Mouse (Mus musculus) hindlimb bud, embryonic 11.5 days (tissue): ENCODE measurements around the gene Zfp354b.

Source experiments
- DNase-seq: peaks from one replicate; pipeline ENCODE4 v3.0.0-alpha.2; 2012; ENCODE audit warnings: low read depth, low spot score; ENCODE audit errors: extremely low spot score

The Zfp354b gene

DNA sequence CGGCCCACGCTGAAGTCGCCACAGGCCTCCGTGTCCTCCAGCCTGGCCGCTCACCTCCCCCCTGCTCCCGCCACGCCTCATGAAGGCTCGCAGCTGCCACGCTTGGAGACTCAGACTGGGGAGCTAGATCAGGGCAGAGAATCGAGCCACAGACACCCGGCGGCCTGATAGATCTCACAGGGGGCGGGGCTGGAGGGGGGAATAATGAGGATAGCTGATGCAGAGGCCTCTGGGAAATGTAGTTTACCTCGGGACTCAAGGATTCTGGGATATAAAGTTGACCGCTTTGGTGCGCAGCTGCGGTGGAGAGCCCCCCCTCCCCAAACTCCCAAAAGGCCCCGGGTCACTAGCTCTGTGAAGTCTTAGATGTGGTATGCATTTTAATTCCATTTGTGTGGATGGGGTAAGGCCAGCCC lies at the start of gene Zfp354b:
Gene Zfp354b (minus strand): TSS at position 183 of the 416 bp plus-strand sequence.
- peak; percentile 47 for DNase-seq

DNA sequence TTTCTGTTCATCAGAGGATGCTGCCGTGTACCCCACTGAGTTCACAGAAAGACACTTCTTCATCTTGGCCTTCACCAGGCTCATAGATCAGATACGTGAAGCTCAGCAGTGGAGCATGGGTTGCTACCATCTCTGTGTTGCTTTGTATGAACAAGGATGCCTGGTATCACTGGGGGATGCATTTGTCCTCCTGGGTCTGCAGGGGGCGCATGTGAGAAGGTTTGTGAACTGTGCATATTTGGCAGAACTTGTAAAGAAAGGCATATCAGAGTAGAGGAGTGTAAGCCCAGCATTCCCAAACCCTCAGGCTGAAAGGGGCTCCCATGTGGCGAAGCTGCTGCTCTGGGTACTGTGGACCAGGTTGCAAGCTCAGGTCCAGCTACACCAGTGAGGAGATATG lies 45.8 kb upstream of the Zfp354b start:
- DNase-seq: no peak

DNA sequence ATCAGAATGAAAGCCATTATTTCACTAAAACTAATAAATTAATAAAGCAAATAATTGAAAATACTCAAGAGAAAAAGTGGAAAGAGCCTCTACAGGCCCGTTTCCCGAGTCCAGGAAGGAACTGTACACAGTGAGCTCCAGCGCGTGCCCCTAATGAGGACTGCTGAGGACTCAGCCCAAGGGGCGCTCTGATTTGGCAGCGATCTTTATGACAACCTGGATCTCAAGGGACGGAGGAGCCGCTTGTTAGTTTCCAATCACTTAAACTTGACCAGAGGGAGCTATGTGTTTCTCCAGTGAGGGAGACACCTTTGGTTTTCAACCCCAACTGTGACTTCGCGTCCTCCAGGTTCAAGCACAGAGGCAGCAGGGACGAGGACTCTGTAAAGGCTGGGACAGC lies 34.8 kb upstream of the Zfp354b start, which contains the start of gene Olfr1378:
Gene Olfr1378 (plus strand): TSS at position 301 of the 400 bp plus-strand sequence.
- no peak for DNase-seq

DNA sequence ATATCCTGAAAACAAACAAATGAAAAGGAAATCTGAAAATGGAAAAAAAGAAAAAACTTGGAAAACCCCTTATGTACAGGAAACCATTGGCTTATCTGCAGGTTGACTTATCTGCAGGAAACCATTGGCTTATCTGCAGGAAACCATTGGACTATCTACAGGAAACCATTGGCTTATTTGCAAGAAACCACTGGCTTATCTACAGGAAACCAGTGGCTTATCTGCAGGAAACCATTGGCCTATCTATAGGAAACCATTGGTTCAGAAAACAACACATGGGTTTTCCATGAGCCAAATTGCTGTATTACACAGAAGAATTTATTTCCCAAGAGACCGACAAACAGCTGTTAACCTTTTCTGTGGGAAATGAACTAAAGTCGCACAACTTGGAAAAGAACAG lies 33.5 kb upstream of the Zfp354b start:
- no peak for DNase-seq

DNA sequence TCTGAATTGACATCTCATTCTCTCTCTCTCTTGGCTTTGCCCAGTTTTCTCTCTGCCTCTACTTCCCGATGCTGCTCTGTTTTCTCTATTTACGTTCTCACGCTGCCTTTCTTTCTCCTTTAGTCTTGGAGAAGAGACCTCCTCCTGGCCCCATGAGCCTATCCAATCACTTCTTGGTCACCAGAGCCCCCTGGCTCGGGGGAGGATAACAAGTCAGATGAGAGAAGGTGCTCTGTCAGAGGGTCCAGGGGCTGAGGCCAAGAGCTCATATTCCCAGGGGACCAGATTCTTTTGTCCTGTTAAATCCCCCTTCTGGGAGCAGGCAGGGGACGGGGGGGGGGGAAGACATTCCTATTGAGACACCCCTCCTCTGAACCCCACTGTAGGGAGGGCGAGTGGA lies 22.2 kb upstream of the Zfp354b start, which contains the start of gene Prop1:
Gene Prop1 (minus strand): TSS at position 101 of the 400 bp plus-strand sequence.
- no peak for DNase-seq

DNA sequence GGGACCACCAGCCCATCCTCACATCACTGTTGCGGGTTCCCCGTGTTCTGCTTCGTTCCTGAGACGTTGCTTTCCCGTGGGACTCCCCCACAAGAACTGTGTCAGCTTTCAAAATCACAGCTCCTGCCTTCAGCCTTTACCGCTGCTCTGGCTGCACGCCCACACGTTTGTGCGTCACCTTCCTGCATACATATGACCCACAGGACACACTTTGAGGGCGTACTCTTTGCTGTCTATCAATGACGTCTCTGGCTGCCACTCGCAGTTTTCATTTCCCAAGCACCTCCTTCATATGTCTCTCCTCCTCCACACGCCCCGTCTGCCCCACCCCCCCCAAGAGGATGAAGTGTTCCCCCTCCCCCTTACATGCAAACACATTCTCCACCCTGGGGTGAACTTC lies 20.9 kb upstream of the Zfp354b start:
- DNase-seq: no peak

DNA sequence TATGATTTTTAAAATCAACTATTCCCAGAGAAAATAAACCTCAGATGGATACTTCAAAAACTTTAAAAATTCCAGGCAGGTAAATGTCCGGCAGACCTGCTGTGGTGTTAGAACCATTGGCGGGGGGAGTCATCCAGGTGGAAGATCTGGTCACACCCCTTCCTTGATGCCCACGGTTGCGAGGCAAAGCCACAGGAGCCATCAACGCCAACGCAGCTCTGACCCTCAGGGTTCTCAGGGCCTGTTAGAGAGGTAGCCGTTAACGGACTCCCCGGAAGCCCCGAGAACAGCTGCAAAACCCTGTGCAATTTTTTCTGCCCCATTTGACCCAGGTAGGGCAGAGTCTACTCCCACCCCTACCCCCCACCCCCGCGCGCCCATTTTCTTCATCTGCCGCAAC lies 12.1 kb upstream of the Zfp354b start, which contains the start of gene 4933414I15Rik:
Gene 4933414I15Rik (minus strand): TSS at position 260 of the 400 bp plus-strand sequence.
- no peak for DNase-seq

DNA sequence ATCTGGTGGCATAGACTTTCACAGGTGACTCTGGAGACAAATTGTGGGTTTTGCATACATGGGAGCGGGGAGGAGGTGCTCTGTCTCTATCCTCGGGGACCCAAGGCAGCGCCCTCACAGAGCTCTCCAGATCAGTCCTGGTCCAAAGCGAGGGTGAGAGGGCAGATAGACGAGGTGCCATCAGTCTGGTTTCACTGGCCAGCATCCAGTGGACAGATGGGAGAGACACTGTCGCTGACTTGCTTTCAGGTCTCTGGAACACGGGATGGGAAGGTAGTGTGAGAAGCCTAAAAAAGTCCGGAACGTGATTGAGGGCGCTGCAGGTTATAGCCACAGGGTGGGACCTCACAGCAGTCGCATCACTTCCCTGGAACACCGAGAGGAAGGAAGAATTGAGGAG lies 11.0 kb upstream of the Zfp354b start:
- DNase-seq: no peak

DNA sequence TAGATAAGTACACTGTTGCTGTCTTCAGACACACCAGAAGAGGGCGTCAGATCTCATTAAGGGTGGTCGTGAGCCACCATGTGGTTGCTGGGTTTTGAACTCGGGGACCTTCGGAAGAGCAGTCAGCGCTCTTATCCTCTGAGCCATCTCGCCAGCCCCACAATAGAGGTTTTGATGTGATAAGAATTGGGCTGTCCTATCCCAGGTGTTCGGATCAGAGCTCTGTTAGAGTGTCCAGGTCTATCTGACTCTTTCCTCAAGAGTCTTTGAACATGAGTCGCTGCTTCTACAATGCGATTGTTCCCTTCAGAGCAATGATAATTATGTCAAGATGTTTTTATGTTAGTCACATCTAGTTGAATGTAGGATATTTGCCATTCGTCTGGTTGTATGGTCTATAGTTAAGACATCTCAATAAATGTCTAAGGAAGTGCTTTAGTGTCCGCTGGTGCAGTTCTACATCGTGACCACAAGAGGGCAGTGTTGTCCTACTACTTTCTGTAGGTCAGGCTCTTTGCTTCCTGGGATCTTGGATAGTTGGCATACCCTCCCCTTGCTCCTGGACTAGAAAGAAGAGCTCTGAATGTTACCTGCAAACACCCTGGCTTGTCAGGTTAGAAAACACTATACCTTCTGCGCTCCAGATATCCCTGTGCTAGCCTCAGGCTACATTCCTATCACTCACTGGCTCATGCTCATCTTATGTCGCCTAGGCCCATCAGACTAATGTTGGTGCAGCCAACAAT lies 8.4 kb upstream of the Zfp354b start:
- DNase-seq: peak; percentile 53

DNA sequence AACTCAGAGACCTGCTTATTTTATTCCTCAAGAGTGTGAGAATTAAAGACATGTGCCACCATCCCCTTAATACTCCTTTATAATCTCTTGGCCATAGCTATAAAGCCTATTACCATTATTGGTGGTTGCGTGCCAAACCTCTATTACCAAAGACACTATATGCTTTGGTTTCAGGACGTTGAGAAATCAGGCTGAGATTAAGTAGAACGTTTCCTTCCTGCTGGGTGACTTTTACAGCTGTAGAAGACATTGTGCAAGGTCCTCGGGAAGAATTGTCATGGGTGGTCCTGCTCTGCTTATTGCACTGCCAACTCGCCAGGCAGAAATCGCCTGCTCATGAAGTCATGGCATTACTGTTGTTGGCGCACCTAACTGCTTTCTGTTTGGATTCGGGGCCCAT lies 7.0 kb upstream of the Zfp354b start:
- no peak for DNase-seq

DNA sequence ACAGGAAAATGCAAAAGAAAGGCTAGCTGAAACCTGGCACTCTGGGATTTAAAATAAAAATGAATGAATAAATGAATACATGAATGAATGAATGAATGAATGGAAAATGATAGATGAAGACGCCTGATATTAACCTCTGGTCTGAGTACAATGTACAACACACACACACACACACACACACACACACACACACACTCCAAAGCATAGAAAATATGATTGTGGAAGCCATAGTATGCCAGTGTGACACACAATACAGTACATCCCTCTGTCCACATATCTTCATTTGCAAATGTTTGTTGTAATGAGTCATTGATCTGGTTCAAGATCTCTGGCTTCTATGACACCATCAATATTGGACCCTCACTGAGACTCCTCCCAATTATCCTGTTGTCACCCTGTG lies 607 bp upstream of the Zfp354b start:
- DNase-seq: no peak

DNA sequence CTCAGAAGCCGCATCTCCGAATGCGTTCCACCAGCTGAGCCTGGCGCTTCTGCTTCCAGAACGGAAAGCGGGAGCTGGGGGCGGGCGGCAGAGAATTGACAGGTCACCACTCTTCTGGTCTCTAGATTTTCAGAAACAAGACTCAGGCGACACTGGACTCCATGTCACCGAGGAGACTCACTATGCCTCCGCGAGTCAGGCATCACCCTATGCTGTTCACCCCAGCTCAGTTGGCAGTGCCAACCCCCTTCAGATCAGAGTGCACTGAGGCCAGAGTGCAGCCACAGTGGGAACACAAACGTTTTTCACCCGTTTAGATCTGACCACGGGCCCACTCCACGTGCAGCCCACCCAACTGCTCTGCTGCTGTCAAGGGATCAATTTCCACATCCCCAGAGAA lies 412 bp downstream of the Zfp354b start:
- no peak for DNase-seq

DNA sequence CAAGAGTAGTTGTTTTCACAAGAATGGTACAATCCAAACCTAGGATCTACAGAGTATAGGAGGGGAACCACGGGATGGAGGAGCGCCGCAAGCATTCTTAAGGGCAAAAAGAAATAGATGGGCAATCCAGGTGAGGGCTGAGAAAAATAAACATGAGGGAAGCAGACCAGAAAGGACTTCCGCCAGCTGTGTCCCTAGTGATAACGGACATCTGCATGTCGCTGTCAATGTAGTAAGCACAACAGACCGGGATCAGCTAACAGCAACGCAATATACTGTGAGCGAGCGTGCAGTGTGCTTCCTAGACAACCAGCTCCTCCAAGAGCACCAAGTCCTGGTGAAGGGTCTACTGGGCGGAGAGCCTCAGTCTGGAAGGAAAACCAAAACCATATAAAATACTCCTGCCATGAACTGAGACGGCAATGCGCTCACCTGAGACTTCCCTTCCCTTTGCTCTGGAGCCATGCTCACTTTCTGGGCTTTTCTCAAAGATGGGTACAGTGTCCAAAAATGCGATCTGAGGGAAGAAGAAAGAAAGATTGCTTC lies 891 bp downstream of the Zfp354b start:
- no peak for DNase-seq

DNA sequence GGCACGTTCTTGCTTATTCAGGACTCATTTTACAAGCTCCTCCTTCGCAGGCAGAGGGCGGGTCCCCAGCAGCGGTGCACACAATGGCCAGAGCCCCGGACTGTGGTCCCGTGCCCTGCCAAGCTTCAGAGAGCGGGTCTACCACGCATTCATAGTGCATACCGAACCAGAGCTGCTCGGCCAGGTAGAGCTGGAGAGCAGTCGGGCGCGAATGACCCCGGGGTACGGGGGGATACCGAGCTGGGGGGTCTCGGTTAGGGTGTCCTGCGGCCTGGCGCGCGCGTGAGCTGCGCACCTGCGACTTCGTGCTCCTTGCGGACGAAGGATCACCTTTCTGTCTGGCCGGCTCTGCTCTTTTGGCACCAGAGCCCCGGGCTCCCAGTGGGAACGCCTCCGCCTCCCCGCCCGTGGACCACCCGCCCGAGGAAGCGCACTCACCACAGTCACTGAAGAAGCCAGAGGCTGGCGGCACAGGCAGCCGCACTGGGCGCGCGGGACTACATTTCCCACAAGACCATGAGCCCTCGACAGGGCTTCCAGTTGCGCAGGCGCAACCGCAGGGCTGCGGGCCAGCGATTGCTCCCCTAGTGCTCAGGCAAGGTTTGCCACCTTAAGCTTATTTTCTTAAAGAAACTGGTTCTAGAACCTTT lies 15.6 kb downstream of the Zfp354b start, which contains the start of gene Zfp2:
Gene Zfp2 (minus strand): TSS at position 495 of the 650 bp plus-strand sequence.
- DNase-seq: peak; percentile 79

DNA sequence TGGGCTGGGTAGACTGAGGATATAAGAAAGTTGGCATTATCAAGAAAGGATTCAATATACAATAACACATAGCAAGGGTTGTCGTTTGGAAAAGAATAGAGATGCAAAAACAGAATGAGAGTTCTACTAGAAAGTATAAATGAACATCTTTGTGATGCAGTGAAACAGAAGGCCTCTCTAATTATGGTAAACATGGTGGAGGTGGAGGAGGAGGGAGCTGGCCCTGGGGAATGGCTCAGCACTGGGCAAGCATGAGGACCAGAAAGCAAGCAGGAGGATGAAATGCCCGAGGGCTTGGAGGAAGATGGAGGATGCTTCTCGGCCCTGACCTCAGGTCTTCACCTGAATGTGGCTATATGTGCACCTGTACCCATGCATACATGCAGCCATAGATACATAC lies 17.0 kb downstream of the Zfp354b start:
- no peak for DNase-seq

DNA sequence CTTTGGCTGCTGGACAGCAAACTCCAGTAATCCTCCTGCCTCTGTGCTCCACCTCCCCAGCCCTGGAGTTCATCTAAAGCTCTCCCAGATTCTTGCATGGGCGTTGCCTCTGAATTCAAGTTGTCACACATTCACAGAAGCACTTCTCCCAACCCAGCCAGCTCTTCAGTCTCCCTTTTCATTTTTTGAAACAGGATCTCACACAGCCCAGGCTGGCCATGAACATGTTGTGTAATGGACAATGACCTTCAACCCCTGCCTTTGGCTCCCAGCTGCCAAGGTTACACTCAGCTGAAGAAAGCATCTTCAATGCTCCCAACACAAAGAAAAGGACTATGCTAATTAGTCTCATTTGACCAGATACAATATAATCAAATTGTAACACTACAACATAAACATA lies 18.1 kb downstream of the Zfp354b start:
- no peak for DNase-seq

DNA sequence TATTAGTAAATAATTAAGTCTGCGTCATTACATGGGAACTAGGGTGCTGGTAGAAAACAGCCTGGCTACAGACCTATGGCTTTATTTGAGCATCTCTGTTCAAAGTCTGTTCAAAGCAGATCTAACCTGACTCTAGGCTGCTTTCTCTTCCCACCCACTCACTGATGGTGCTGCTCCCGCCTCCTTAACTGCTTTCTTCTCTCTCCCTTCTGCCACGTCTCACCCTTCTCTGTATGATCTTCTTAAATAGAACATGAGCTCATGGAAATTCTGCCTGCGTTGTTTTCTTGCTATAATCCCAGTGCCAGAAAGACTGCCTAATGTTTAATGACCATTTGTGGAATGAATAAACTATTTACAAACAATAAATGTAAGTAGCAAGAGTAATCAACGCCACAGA lies 23.3 kb downstream of the Zfp354b start:
- DNase-seq: no peak

DNA sequence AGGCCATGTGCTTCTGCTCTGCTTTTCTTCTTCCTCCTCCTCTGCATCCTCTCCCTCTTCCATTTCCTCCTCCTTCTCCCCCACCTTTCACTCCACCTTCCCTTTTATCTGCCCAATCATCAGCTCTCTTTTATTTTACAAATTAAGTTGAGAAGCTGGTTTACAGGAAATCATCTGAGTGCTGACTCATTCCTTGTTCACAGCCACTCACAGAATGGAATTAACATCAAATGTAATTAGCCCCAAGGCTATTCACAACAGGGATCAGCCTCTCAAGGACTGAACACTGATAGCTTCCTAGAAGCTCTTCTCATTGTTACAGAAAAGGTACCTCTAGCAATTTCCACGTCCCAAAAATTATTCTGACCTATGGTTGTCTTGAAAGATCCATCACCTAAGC lies 34.1 kb downstream of the Zfp354b start:
- DNase-seq: no peak

DNA sequence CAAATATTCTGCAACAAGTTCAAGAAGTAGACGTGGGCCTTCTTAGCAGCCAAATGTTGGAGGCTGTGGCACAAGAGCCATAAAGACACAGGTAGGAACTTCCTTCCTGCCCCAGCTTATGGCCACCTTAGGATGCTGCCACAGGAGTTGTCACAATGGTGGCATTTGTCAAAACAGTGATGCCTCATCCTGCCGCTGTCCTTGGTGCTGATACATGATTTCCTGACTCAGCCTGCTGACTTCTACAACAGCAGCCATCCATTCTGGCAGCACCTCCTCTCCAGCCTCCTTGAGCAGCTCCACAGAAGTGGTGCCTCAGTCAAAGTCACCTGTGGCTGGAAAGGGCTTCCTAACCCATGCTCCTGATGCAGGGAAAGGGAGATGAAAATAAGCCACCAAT lies 39.0 kb downstream of the Zfp354b start:
- no peak for DNase-seq

DNA sequence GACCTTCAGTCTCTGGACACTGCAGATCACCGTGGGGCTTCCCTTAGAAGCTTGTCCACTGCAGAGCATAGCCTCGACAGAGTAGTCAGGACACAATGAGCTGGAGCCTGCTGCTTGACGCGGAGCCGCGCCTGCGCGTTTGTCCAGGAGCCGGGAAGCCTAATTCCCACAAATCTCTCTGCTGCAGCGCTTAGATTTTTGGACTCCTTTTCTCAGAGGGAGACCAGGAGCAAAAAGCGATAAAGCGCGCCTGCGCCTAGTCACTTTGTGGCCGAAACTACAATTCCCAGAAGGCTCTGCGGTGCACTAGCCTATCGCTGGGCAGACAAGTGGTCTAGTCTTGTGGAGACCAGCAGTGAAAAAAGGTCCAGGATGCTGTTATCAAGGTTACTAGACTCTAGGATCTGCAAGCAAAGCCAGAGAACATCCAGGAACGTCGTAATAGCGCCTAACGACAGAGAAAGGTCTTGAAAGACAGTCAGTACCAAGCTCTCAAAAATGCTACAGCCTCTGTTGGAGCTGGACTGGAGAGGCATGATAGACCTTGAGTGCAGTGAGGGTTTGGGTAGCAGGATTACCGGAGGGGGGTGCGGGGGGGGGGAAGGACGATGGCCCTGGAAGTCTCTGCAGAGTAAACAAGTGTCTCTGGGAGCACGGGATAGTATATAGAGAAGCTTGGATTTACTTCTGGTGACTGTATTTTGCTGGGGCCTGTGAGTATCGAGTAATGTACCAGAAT lies 43.9 kb downstream of the Zfp354b start, which contains the start of gene Zfp454:
Gene Zfp454 (minus strand): TSS at position 262 of the 739 bp plus-strand sequence.
- DNase-seq: peak; percentile 90

DNA sequence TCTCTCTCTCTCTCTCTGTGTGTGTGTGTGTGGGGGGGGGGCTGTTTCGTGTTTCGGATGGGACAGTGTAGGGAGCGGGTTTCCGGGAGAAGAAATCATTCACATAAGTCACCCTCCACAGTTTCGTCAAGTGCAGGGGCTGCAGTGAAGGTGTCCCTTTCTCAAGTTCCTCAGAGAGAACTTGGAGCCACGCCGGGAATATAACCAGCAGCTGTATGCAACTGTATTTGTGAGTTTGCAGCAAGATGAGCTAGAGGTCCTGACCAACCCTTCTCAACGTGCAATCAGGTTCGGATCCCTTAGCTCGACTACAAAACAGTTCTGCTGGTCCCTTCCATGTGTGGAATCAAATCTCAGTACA lies 44.5 kb downstream of the Zfp354b start:
- no peak for DNase-seq
